Mouse (Mus musculus): ENCODE measurements around the gene Klhl35. TPM values are rescaled to one million over a fixed set of nuclear protein-coding genes. Genes with fewer than 3 reads are reported as not detected.

The Klhl35 gene
- not detected in 2 replicates for polyA plus RNA-seq (2012)

DNA sequence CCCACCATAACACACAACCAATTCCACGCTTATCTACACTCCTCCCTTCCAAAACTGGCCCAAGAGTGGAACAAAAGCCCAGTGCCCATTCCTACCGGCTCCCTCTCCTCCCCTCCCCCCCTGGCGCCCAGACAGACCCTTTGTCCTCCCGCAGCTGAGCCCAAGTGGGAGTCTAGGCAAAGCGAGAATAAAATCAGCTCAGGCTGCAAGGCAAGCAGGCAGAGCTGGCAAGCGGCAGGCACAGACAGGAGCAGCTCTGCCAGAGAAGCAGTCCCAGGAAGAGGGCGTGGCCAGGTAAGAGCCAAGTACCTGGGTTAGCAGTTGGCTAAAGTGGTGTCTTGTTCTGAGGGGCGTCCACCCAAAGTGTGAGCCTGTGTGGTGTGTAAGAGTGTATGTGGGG lies at the start of gene Klhl35:
Gene Klhl35, plus strand, starts transcription at position 194 of the 400 bp plus-strand sequence.
- Histone ChIP-seq H3K9me3 (ENCODE audit: control insufficient read depth, low read length) (peaks cover 10% of the 10 kb centered on the region; the same call in 1 of the 2 replicates), H3K36me3 (ENCODE audit: control insufficient read depth) (no peaks in the 10 kb centered on the region), H3K4me1 (ENCODE audit: control insufficient read depth) (peaks cover 14% of the 10 kb centered on the region), H3K27me3 (ENCODE audit: control insufficient read depth) (peaks cover 64% of the 10 kb centered on the region), H3K4me3 (replicated peaks) (no peak within 1 kb of the TSS)
- TF ChIP-seq TAL1 (IDR thresholded peaks at IDR 0.05; ENCODE audit: low read length) (no peak), GATA1 (IDR thresholded peaks at IDR 0.05; ENCODE audit: low read length) (no peak)

- no peaks in the 10 kb centered on the region for H3K9me3 ChIP-seq (ENCODE audit: control insufficient read depth, low read length)
- no peaks in the 10 kb centered on the region for H3K36me3 ChIP-seq (ENCODE audit: control insufficient read depth)
- H3K4me1 ChIP-seq (ENCODE audit: control insufficient read depth), result no peaks in the 10 kb centered on the region
- no peak overlapping the region for H3K4me3 ChIP-seq (replicated peaks)
- H3K27me3 ChIP-seq (ENCODE audit: control insufficient read depth), result no peaks in the 10 kb centered on the region
- no peak for TF ChIP-seq GATA1 (IDR thresholded peaks at IDR 0.05; ENCODE audit: low read length)
- TF ChIP-seq TAL1 (IDR thresholded peaks at IDR 0.05; ENCODE audit: low read length), result no peak
These were observed 46.5 kb upstream of the Klhl35 start for GRCm38 (mm10) chr7:99419311-99419710.

DNA sequence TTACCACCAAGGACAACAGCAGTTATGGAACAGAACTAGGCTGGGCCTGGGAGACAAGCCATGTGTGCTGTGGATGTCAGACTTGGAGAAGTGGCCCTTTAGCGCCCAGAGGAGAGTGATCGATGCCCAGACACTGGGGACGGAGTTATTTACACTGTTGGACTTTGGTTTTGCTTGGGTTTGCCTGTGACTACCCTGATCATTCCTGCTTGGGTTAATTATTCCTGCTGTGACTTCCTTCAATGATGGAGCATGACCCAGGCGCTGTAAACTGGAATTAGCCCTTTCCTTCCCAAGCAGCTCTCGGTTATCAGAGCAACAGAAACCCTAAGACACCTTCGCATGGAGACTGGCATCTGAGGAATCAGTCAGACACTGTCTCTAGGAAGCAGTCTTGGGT lies 44.8 kb upstream of the Klhl35 start:
- no peak overlapping the region for H3K4me3 ChIP-seq (replicated peaks)
- TF ChIP-seq TAL1 (IDR thresholded peaks at IDR 0.05; ENCODE audit: low read length) (no peak), GATA1 (IDR thresholded peaks at IDR 0.05; ENCODE audit: low read length) (no peak)
- H3K9me3 ChIP-seq (ENCODE audit: control insufficient read depth, low read length), result no peaks in the 10 kb centered on the region
- no peaks in the 10 kb centered on the region for H3K27me3 ChIP-seq (ENCODE audit: control insufficient read depth)
- no peaks in the 10 kb centered on the region for H3K36me3 ChIP-seq (ENCODE audit: control insufficient read depth)
- no peaks in the 10 kb centered on the region for H3K4me1 ChIP-seq (ENCODE audit: control insufficient read depth)

GRCm38 (mm10) chr7:99424538-99425155 lies 41.2 kb upstream of the Klhl35 start:
- Histone ChIP-seq H3K4me1 (ENCODE audit: control insufficient read depth) (no peaks in the 10 kb centered on the region), H3K9me3 (ENCODE audit: control insufficient read depth, low read length) (no peaks in the 10 kb centered on the region), H3K4me3 (replicated peaks) (no peak overlapping the region), H3K27me3 (ENCODE audit: control insufficient read depth) (no peaks in the 10 kb centered on the region), H3K36me3 (ENCODE audit: control insufficient read depth) (no peaks in the 10 kb centered on the region)
- TF ChIP-seq TAL1 (IDR thresholded peaks at IDR 0.05; ENCODE audit: low read length) (no peak), GATA1 (IDR thresholded peaks at IDR 0.05; ENCODE audit: low read length) (no peak)

DNA sequence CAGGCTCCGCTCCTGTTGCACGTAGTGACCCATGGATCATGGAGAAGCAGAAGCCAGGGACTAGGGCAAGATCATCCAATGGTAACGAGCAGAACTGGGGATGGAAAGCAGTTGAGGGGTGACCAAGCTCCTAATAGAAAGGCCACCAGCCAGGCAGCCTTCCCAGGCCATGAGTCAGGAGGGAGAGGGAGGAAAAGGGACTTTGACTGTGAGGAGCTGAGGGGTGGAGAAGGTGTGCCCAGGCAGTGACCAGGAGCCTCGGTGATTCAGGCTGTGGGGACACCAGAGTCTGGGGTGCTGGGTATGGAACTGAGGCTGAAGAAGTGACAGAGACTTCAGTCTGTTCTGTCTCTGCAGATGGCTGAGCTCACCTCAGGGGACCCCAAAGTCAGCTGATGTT lies 40.1 kb upstream of the Klhl35 start:
- TF ChIP-seq GATA1 (IDR thresholded peaks at IDR 0.05; ENCODE audit: low read length) (no peak), TAL1 (IDR thresholded peaks at IDR 0.05; ENCODE audit: low read length) (no peak)
- no peaks in the 10 kb centered on the region for H3K9me3 ChIP-seq (ENCODE audit: control insufficient read depth, low read length)
- no peaks in the 10 kb centered on the region for H3K4me1 ChIP-seq (ENCODE audit: control insufficient read depth)
- no peak overlapping the region for H3K4me3 ChIP-seq (replicated peaks)
- no peaks in the 10 kb centered on the region for H3K36me3 ChIP-seq (ENCODE audit: control insufficient read depth)
- no peaks in the 10 kb centered on the region for H3K27me3 ChIP-seq (ENCODE audit: control insufficient read depth)

GRCm38 (mm10) chr7:99427031-99427430 lies 38.8 kb upstream of the Klhl35 start:
- Histone ChIP-seq H3K27me3 (ENCODE audit: control insufficient read depth) (no peaks in the 10 kb centered on the region), H3K4me1 (ENCODE audit: control insufficient read depth) (no peaks in the 10 kb centered on the region), H3K4me3 (replicated peaks) (no peak overlapping the region), H3K9me3 (ENCODE audit: control insufficient read depth, low read length) (no peaks in the 10 kb centered on the region), H3K36me3 (ENCODE audit: control insufficient read depth) (no peaks in the 10 kb centered on the region)
- TF ChIP-seq TAL1 (IDR thresholded peaks at IDR 0.05; ENCODE audit: low read length) (no peak), GATA1 (IDR thresholded peaks at IDR 0.05; ENCODE audit: low read length) (no peak)

DNA sequence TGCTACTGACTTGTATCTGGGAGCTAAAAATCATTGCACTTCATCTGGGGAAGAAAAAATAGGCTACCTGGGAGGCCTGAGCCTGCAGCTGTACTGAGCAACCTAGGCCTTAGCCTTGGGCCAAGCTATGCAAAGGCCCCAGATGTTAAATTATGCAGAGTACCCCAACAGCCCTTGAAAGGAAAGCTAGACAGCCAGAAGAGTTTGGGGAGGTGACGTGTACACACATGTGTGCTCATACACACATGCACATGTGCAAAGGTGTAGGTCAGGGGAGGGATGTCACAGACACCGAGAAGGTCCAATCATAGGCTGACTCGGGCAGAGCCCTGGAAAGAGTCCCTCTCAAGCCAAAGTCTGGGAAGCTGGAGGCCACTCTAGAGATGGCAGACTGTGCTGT lies 37.8 kb upstream of the Klhl35 start:
- Histone ChIP-seq H3K27me3 (ENCODE audit: control insufficient read depth) (no peaks in the 10 kb centered on the region), H3K9me3 (ENCODE audit: control insufficient read depth, low read length) (no peaks in the 10 kb centered on the region), H3K4me3 (replicated peaks) (no peak overlapping the region), H3K4me1 (ENCODE audit: control insufficient read depth) (no peaks in the 10 kb centered on the region), H3K36me3 (ENCODE audit: control insufficient read depth) (no peaks in the 10 kb centered on the region)
- TF ChIP-seq TAL1 (IDR thresholded peaks at IDR 0.05; ENCODE audit: low read length), result no peak

- Histone ChIP-seq H3K4me3 (replicated peaks) (no peak overlapping the region), H3K27me3 (ENCODE audit: control insufficient read depth) (no peaks in the 10 kb centered on the region), H3K36me3 (ENCODE audit: control insufficient read depth) (no peaks in the 10 kb centered on the region), H3K9me3 (ENCODE audit: control insufficient read depth, low read length) (no peaks in the 10 kb centered on the region), H3K4me1 (ENCODE audit: control insufficient read depth) (no peaks in the 10 kb centered on the region)
- TF ChIP-seq GATA1 (IDR thresholded peaks at IDR 0.05; ENCODE audit: low read length), result no peak
- no peak for TF ChIP-seq TAL1 (IDR thresholded peaks at IDR 0.05; ENCODE audit: low read length)
These were observed 37.0 kb upstream of the Klhl35 start for GRCm38 (mm10) chr7:99428836-99429235.

DNA sequence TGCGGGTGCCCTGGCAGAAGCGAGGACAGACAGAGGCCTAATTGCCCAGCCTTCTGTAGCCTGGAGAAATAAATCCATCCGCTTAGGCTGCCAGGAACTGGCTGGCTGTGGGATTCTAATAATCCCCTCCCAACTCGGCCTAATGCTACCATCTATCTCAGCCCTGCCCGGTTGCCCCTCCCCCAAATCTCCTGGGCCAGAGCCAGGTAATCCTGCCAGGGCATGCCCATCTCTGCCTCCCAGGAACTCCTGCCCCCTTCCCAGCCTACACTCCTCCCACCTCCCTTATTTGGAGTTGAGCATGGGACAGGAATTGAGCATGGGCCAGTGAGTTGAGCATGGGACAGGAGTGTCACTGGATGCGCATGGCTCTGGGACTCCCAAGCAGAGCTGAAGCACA lies 36.0 kb upstream of the Klhl35 start:
- H3K4me1 ChIP-seq (ENCODE audit: control insufficient read depth), result peaks cover 2% of the 10 kb centered on the region; the same call in 1 of the 2 replicates
- no peaks in the 10 kb centered on the region for H3K9me3 ChIP-seq (ENCODE audit: control insufficient read depth, low read length)
- no peak for TF ChIP-seq GATA1 (IDR thresholded peaks at IDR 0.05; ENCODE audit: low read length)
- no peak for TF ChIP-seq TAL1 (IDR thresholded peaks at IDR 0.05; ENCODE audit: low read length)
- H3K27me3 ChIP-seq (ENCODE audit: control insufficient read depth), result no peaks in the 10 kb centered on the region
- H3K36me3 ChIP-seq (ENCODE audit: control insufficient read depth), result no peaks in the 10 kb centered on the region
- H3K4me3 ChIP-seq (replicated peaks), result no peak overlapping the region

DNA sequence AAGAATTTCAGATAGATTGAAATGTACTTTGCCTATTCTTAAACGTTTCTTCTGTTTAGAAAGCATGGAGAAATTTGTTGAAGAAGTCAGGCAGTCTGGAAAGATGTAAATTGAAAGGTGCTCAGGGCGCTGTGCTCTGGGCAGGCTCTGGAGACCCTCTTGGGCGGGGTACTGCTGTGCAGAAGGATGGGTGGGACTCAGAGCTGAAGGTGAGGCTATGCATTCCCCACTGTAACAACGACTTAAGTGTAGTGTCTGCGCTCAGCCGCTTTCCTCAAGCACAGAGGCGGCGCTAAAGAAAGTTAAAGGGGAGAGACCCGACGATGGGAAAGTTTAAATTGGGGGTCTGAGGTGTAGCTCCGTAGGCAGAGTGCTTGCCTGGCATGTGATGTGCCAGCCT lies 35.6 kb upstream of the Klhl35 start:
- Histone ChIP-seq H3K4me1 (ENCODE audit: control insufficient read depth) (peaks cover 6% of the 10 kb centered on the region), H3K27me3 (ENCODE audit: control insufficient read depth) (no peaks in the 10 kb centered on the region), H3K4me3 (replicated peaks) (no peak overlapping the region), H3K36me3 (ENCODE audit: control insufficient read depth) (no peaks in the 10 kb centered on the region), H3K9me3 (ENCODE audit: control insufficient read depth, low read length) (no peaks in the 10 kb centered on the region)
- TF ChIP-seq TAL1 (IDR thresholded peaks at IDR 0.05; ENCODE audit: low read length) (no peak), GATA1 (IDR thresholded peaks at IDR 0.05; ENCODE audit: low read length) (no peak)
